Mouse (Mus musculus): ENCODE data around the gene Dab2. TPM values are rescaled to one million over a fixed set of nuclear protein-coding genes. Genes with fewer than 3 reads are reported as not detected.
A peak's percentile ranks its signal among the peaks of the same experiment; 100 is the strongest.

Dab2 gene
- polyA plus RNA-seq, 1 experiment from 2014 or later: 30.8 TPM

DNA sequence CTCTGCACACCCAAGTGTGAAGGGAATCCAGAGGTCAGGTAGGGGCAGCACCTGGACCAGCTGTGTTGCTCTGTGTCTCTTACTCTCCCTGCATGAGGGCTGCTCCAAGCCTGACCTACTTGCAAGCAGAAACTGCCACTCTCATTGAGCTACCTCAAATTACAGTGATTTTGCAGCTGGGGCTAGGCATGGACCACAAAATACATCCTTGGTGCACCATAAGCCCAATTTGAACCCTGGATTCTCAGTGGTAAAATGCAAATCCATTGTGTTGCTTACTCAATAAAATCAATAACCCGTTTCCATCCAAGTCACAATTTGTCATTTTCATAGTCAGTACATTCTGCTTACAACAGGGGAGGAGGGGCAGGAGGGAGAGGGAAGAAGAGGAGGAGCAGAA, 85.7 kb downstream of the Dab2 start:
- no peaks in the 10 kb centered on the region for H3K36me3 ChIP-seq
- no peak for ATAC-seq (ENCODE audit: low read depth)
- 14% methylated on average over 1 of the region's 1 CpGs for WGBS
- H3K4me1 ChIP-seq (replicated peaks): peaks cover 11% of the 10 kb centered on the region; the same call in 1 of the 2 replicates
- no peak overlapping the region for H3K4me2 ChIP-seq
- H3K27me3 ChIP-seq: peaks cover 5% of the 10 kb centered on the region; the same call in 1 of the 2 replicates
- H3K27ac ChIP-seq (replicated peaks): no peak overlapping the region
- H3K4me3 ChIP-seq: no peak overlapping the region
- no peak overlapping the region for H3K9ac ChIP-seq
- no peaks in the 10 kb centered on the region for H3K9me3 ChIP-seq

GRCm38 (mm10) chr15:6386159-6386951, 86.8 kb downstream of the Dab2 start:
- Histone ChIP-seq H3K36me3 (no peaks in the 10 kb centered on the region), H3K4me3 (peak overlapping the region; percentile 53), H3K9me3 (no peaks in the 10 kb centered on the region), H3K4me1 (replicated peaks) (peaks cover 11% of the 10 kb centered on the region; the same call in 1 of the 2 replicates), H3K27ac (replicated peaks) (no peak overlapping the region; the same call in 1 of the 2 replicates), H3K9ac (peak overlapping the region; percentile 65), H3K27me3 (peaks cover 5% of the 10 kb centered on the region; the same call in 1 of the 2 replicates), H3K4me2 (peak overlapping the region; percentile 85)
- peak; percentile 95 for ATAC-seq (ENCODE audit: low read depth)
- WGBS: 3% methylated on average over 49 of the region's 49 CpGs

GRCm38 (mm10) chr15:6386961-6387728, 87.6 kb downstream of the Dab2 start:
- H3K27me3 ChIP-seq: peaks cover 5% of the 10 kb centered on the region; the same call in 1 of the 2 replicates
- H3K4me3 ChIP-seq: peak overlapping the region; percentile 53
- no peaks in the 10 kb centered on the region for H3K9me3 ChIP-seq
- H3K36me3 ChIP-seq: no peaks in the 10 kb centered on the region
- H3K4me1 ChIP-seq (replicated peaks): peaks cover 11% of the 10 kb centered on the region; the same call in 1 of the 2 replicates
- WGBS: 9% methylated on average over 19 of the region's 19 CpGs
- peak overlapping the region; percentile 65 for H3K9ac ChIP-seq
- no peak overlapping the region; the same call in 1 of the 2 replicates for H3K27ac ChIP-seq (replicated peaks)
- ATAC-seq (ENCODE audit: low read depth): 0 out of 2 replicates have a peak, but pooled peaks have one; percentile 24
- peak overlapping the region; percentile 85 for H3K4me2 ChIP-seq

DNA sequence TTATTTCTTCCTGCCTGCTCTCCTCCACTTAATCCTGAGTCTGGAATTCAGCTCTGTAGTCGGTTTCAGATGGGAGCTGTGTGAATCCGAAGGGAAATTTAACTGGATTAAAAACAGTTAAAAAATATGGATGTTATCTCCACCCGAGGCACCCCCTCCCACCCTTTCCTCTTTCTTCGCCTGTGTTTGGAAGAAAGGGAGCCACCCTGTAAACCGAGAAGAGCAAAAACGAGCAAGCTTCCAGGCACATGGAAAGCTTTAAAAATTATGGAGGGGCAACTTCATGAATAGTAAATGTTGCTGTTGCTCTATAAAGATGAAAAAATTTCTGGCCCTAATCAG, 88.1 kb downstream of the Dab2 start:
- Histone ChIP-seq H3K9ac (peak overlapping the region; percentile 65), H3K4me2 (peak overlapping the region; percentile 85), H3K27me3 (peaks cover 5% of the 10 kb centered on the region; the same call in 1 of the 2 replicates), H3K4me1 (replicated peaks) (peaks cover 11% of the 10 kb centered on the region; the same call in 1 of the 2 replicates), H3K4me3 (peak overlapping the region; percentile 53), H3K27ac (replicated peaks) (no peak overlapping the region), H3K36me3 (no peaks in the 10 kb centered on the region), H3K9me3 (no peaks in the 10 kb centered on the region)
- no peak for ATAC-seq (ENCODE audit: low read depth)
- 31% methylated on average over 6 of the region's 6 CpGs for WGBS

DNA sequence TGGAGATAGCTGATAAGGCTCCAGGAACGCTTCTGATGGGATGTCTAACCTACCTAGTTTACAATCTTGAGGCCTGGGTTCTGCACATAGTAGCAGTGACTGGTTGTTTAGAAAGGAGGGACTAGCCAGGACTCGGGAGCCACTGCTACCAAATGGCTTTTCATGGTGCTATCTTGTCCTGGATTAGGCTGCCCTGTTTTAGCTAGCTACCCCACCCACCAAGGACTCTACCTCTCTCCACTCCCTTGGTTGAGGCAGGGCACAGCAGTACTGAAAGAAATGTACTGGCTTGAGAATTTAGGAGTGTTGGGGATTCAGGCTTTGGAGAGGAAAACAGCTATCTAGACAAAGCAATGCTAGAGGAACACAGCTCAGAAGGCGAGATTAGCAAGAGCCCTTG, 88.6 kb downstream of the Dab2 start:
- peak overlapping the region; percentile 65; the same call in 1 of the 2 replicates for H3K9ac ChIP-seq
- H3K9me3 ChIP-seq: no peaks in the 10 kb centered on the region
- ATAC-seq (ENCODE audit: low read depth): no peak
- peak overlapping the region; percentile 85 for H3K4me2 ChIP-seq
- H3K4me3 ChIP-seq: peak overlapping the region; percentile 53
- WGBS: 76% methylated on average over 3 of the region's 3 CpGs
- H3K4me1 ChIP-seq (replicated peaks): peaks cover 11% of the 10 kb centered on the region; the same call in 1 of the 2 replicates
- no peaks in the 10 kb centered on the region for H3K36me3 ChIP-seq
- H3K27me3 ChIP-seq: peaks cover 5% of the 10 kb centered on the region; the same call in 1 of the 2 replicates
- H3K27ac ChIP-seq (replicated peaks): no peak overlapping the region

DNA sequence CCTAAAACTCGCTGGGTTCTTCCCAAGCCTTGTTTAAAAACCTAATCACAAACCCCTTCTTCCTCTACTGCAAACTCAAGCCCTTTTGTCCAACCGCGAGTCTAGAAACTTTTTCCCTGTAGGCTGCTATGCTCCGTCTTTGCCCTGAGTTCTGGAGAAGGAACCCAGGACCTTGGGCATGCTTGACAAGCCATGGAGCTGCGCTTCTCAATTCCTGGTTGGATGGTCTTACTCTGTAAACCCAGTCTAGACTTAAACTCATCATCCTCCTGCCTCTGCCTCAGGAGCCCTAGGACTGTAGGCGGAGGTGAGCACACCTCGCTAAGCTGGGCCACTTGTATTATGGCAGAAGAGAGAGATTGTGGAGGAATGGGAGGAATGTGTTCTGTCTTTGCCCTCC, 89.0 kb downstream of the Dab2 start:
- Histone ChIP-seq H3K27me3 (peaks cover 5% of the 10 kb centered on the region; the same call in 1 of the 2 replicates), H3K36me3 (no peaks in the 10 kb centered on the region), H3K4me1 (replicated peaks) (peaks cover 11% of the 10 kb centered on the region; the same call in 1 of the 2 replicates), H3K4me2 (peak overlapping the region; percentile 85; the same call in 1 of the 2 replicates), H3K9ac (0 out of 2 replicates have a peak overlapping the region, but pooled peaks have one; percentile 17), H3K4me3 (peak overlapping the region; percentile 53), H3K9me3 (no peaks in the 10 kb centered on the region), H3K27ac (replicated peaks) (no peak overlapping the region)
- 95% methylated on average over 7 of the region's 7 CpGs for WGBS
- ATAC-seq (ENCODE audit: low read depth): no peak

DNA sequence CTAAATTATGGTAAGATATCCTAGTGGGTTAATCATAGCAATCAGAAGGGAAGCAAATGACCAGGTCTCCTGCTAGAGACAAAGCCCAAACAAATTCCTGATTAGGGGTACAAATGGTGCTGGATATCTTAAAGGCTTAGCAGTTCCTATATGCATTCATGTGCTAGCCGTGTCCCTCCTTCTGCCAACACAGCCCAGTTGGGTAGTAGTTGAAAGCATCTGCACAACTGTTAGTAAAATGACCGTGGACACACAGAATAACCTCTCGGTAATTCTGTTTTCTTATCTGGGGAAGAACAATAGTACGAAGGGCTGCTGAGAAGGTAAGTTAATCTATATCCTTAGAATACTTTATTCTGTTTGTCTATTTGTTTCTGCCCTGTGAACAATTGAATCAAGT, 90.5 kb downstream of the Dab2 start:
- no peaks in the 10 kb centered on the region for H3K36me3 ChIP-seq
- peaks cover 10% of the 10 kb centered on the region; the same call in 1 of the 2 replicates for H3K4me1 ChIP-seq (replicated peaks)
- peaks cover 5% of the 10 kb centered on the region; the same call in 1 of the 2 replicates for H3K27me3 ChIP-seq
- WGBS: 81% methylated on average over 4 of the region's 4 CpGs
- no peak overlapping the region for H3K9ac ChIP-seq
- no peak overlapping the region for H3K27ac ChIP-seq (replicated peaks)
- no peaks in the 10 kb centered on the region for H3K9me3 ChIP-seq
- ATAC-seq (ENCODE audit: low read depth): no peak
- H3K4me2 ChIP-seq: no peak overlapping the region
- no peak overlapping the region for H3K4me3 ChIP-seq

GRCm38 (mm10) chr15:6390657-6391056, 91.1 kb downstream of the Dab2 start:
- H3K36me3 ChIP-seq: no peaks in the 10 kb centered on the region
- ATAC-seq (ENCODE audit: low read depth): no peak
- H3K4me3 ChIP-seq: no peak overlapping the region
- peaks cover 5% of the 10 kb centered on the region; the same call in 1 of the 2 replicates for H3K27me3 ChIP-seq
- no peak overlapping the region for H3K9ac ChIP-seq
- H3K27ac ChIP-seq (replicated peaks): no peak overlapping the region
- WGBS: 53% methylated on average over 2 of the region's 2 CpGs
- no peaks in the 10 kb centered on the region for H3K9me3 ChIP-seq
- H3K4me1 ChIP-seq (replicated peaks): peaks cover 7% of the 10 kb centered on the region; the same call in 1 of the 2 replicates
- H3K4me2 ChIP-seq: no peak overlapping the region

- Histone ChIP-seq H3K9me3 (no peaks in the 10 kb centered on the region), H3K27ac (replicated peaks) (no peak overlapping the region), H3K4me1 (replicated peaks) (0 out of 2 replicates have a peak, but pooled peaks cover 7% of the 10 kb centered on the region), H3K27me3 (peaks cover 5% of the 10 kb centered on the region; the same call in 1 of the 2 replicates), H3K4me2 (no peak overlapping the region), H3K36me3 (no peaks in the 10 kb centered on the region), H3K9ac (no peak overlapping the region), H3K4me3 (no peak overlapping the region)
- 90% methylated on average over 3 of the region's 3 CpGs for whole genome bisulfite sequencing
- no peak for ATAC-seq (ENCODE audit: low read depth)
Measured at GRCm38 (mm10) chr15:6391886-6392285, 92.3 kb downstream of the Dab2 start.

- no peaks in the 10 kb centered on the region for H3K36me3 ChIP-seq
- H3K9ac ChIP-seq: no peak overlapping the region
- no peak for ATAC-seq (ENCODE audit: low read depth)
- no peak overlapping the region for H3K4me3 ChIP-seq
- H3K27ac ChIP-seq (replicated peaks): no peak overlapping the region
- H3K27me3 ChIP-seq: no peaks in the 10 kb centered on the region
- no peaks in the 10 kb centered on the region for H3K9me3 ChIP-seq
- 91% methylated on average over 4 of the region's 4 CpGs for WGBS
- H3K4me2 ChIP-seq: no peak overlapping the region
- H3K4me1 ChIP-seq (replicated peaks): no peaks in the 10 kb centered on the region
Measured at GRCm38 (mm10) chr15:6393624-6394023, 94.0 kb downstream of the Dab2 start.

DNA sequence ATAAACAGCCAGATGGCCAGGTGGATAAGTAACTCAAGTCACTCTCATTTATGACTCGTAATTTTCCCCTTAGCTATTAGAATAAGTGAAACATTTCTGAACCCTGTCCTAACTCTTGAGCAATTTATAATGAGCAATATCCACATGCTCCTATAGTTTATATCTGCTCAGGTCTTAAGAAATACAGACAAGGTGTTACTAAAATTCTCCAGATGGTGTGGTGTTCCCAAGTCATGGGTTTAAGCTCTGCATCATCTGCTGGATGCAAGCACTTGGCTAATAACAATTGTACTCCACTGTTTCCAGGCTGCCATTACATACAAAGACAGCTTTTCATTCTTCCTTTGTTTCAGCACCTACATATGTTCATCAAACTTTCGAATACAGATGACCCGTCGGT, 98.6 kb downstream of the Dab2 start:
- ATAC-seq (ENCODE audit: low read depth): no peak
- Histone ChIP-seq H3K9ac (no peak overlapping the region), H3K36me3 (no peaks in the 10 kb centered on the region), H3K4me1 (replicated peaks) (no peaks in the 10 kb centered on the region), H3K27me3 (no peaks in the 10 kb centered on the region), H3K27ac (replicated peaks) (no peak overlapping the region), H3K4me3 (no peak overlapping the region), H3K4me2 (no peak overlapping the region), H3K9me3 (no peaks in the 10 kb centered on the region)
- WGBS: 88% methylated on average over 4 of the region's 4 CpGs

GRCm38 (mm10) chr15:6398881-6399280, 99.3 kb downstream of the Dab2 start:
- Histone ChIP-seq H3K4me2 (no peak overlapping the region), H3K9ac (no peak overlapping the region), H3K27me3 (no peaks in the 10 kb centered on the region), H3K9me3 (no peaks in the 10 kb centered on the region), H3K4me3 (no peak overlapping the region), H3K4me1 (replicated peaks) (no peaks in the 10 kb centered on the region), H3K36me3 (no peaks in the 10 kb centered on the region), H3K27ac (replicated peaks) (no peak overlapping the region)
- ATAC-seq (ENCODE audit: low read depth): no peak
- 91% methylated on average over 6 of the region's 6 CpGs for WGBS
